Mouse (Mus musculus) limb, embryonic 14.5 days (tissue): Measurements from ENCODE around the gene Acap1. TPM values are rescaled to one million over a fixed set of nuclear protein-coding genes. Genes with fewer than 3 reads are reported as not detected.

Source experiments
- ATAC-seq: fragments of 200-750 bp; cut with Nextera tagmentation; 2 replicates; pipeline ENCODE4 v1.8.0; 2017; ENCODE audit warnings: low read depth, moderate number of reproducible peaks, moderate TSS enrichment; ENCODE audit not compliant: low FRiP score
- DNase-seq: peaks from one replicate; pipeline ENCODE4 v3.0.0-alpha.2; 2015; ENCODE audit warnings: low spot score
- H3K27ac ChIP-seq: fragments of 300-500 bp; sonication (generic); replicated peaks from 2 replicates; pipeline ENCODE4 v1.5.1; 2014; ENCODE audit warnings: low read depth, mild to moderate bottlenecking, low read length, moderate library complexity, mixed read lengths
- H3K27me3 ChIP-seq: fragments of 300-500 bp; sonication (generic); 2 replicates; pipeline ENCODE4 v1.6.1; 2014; ENCODE audit warnings: low read length, mixed read lengths; ENCODE audit not compliant: control insufficient read depth, insufficient read depth
- H3K36me3 ChIP-seq: fragments of 300-500 bp; sonication (generic); 2 replicates; pipeline ENCODE4 v1.6.1; 2014; ENCODE audit warnings: mild to moderate bottlenecking, low read length, moderate library complexity, mixed read lengths; ENCODE audit not compliant: control insufficient read depth, insufficient read depth
- H3K4me1 ChIP-seq: fragments of 300-500 bp; sonication (generic); 2 replicates; pipeline ENCODE4 v1.6.1; 2014; ENCODE audit warnings: antibody characterized with exemption, low read length, mixed read lengths; ENCODE audit not compliant: control insufficient read depth, insufficient read depth
- H3K4me2 ChIP-seq: fragments of 300-500 bp; sonication (generic); replicated peaks from 2 replicates; pipeline ENCODE4 v1.6.1; 2014; ENCODE audit warnings: low read depth, mild to moderate bottlenecking, low read length, moderate library complexity; ENCODE audit not compliant: severe bottlenecking
- H3K4me3 ChIP-seq: fragments of 300-500 bp; sonication (generic); replicated peaks from 2 replicates; pipeline ENCODE4 v1.5.1; 2014; ENCODE audit warnings: low read length
- H3K9ac ChIP-seq: fragments of 300-500 bp; sonication (generic); 2 replicates; pipeline ENCODE4 v1.6.1; 2014; ENCODE audit warnings: mild to moderate bottlenecking, low read depth, low read length, moderate library complexity; ENCODE audit not compliant: severe bottlenecking
- H3K9me3 ChIP-seq: fragments of 300-500 bp; sonication (generic); 2 replicates; pipeline ENCODE4 v1.6.1; 2016; ENCODE audit warnings: low read length; ENCODE audit not compliant: control insufficient read depth
- POLR2A ChIP-seq: fragments of 200-500 bp; IDR thresholded peaks from 2 replicates; pipeline ENCODE4 v1.8.0; 2012; ENCODE audit warnings: inconsistent platforms, mild to moderate bottlenecking, moderate library complexity, borderline replicate concordance; ENCODE audit not compliant: insufficient read depth, insufficient read length; ENCODE audit errors: extremely low read depth
- WGBS: fragments of 180-500 bp; shearing (Covaris S2); extraction: QIAGEN DNeasy Blood & Tissue Kit; methylation state at CpG from one replicate; pipeline ENCODE4 v1.1.7; 2014; 5-methylcytosine and 5-hydroxymethylcytosine counted together
- polyA plus RNA-seq, 2 experiments: library from polyadenylated mRNA; depleted of rRNA in 1 of 2; stranded (reverse) in 1 of 2; unstranded in 1 of 2; fragments of >200 nt; fragmentation: Nextera tagmentation in 1 of 2; extraction: Ambion mirVana in 1 of 2; gene quantifications; 2 replicates each; pipeline versions ENCODE4 v1.2.1 to v1.2.3; 2012 to 2014

The Acap1 gene
- polyA plus RNA-seq, 2 experiments, result 2.1 TPM

- Histone ChIP-seq H3K4me1 (peaks cover 26% of the 10 kb centered on the region), H3K4me3 (peak within 1 kb of the TSS; percentile 19)
These were observed 17.5 kb downstream of the Acap1 start, which contains the start of gene Tmem95 for GRCm38 (mm10) chr11:69877878-69878277. Gene Tmem95, minus strand, starts transcription at chr11:69878018.

GRCm38 (mm10) chr11:69876867-69877266 is 18.5 kb downstream of the Acap1 start:
- Histone ChIP-seq H3K9me3 (no peaks in the 10 kb centered on the region), H3K4me1 (peaks cover 26% of the 10 kb centered on the region), H3K27me3 (no peaks in the 10 kb centered on the region), H3K27ac (0 out of 2 replicates have a peak overlapping the region, but pooled peaks have one; percentile 38), H3K4me2 (peak overlapping the region; percentile 27; the same call in 1 of the 2 replicates), H3K9ac (peak overlapping the region; percentile 34), H3K36me3 (no peaks in the 10 kb centered on the region), H3K4me3 (peak overlapping the region; percentile 19)
- WGBS, result 1% methylated on average over 11 of the region's 12 CpGs
- no peak for ATAC-seq
- TF ChIP-seq POLR2A, result no peak
- DNase-seq, result peak; percentile 81

More at GRCm38 (mm10) chr11:69877878-69878277, 17.5 kb downstream of the Acap1 start, which contains the start of gene Tmem95:
- no peaks in the 10 kb centered on the region for H3K36me3 ChIP-seq
- peak within 1 kb of the TSS; percentile 27; the same call in 1 of the 2 replicates for H3K4me2 ChIP-seq
- no peaks in the 10 kb centered on the region for H3K9me3 ChIP-seq
- H3K9ac ChIP-seq, result peak within 1 kb of the TSS; percentile 34
- H3K27me3 ChIP-seq, result no peaks in the 10 kb centered on the region
- H3K27ac ChIP-seq, result no peak within 1 kb of the TSS
- ATAC-seq (no peak), DNase-seq (no peak)
- 90% methylated on average over 11 of the region's 11 CpGs for WGBS
- no peak for TF ChIP-seq POLR2A

GRCm38 (mm10) chr11:69876186-69876585 is 19.2 kb downstream of the Acap1 start:
- H3K4me1 ChIP-seq, result peaks cover 22% of the 10 kb centered on the region
- H3K27me3 ChIP-seq, result no peaks in the 10 kb centered on the region
- H3K4me3 ChIP-seq, result no peak overlapping the region
- peak overlapping the region; percentile 38 for H3K27ac ChIP-seq
- no peak overlapping the region for H3K9ac ChIP-seq
- H3K9me3 ChIP-seq, result no peaks in the 10 kb centered on the region
- 66% methylated on average over 7 of the region's 7 CpGs for WGBS
- no peaks in the 10 kb centered on the region for H3K36me3 ChIP-seq
- no peak overlapping the region for H3K4me2 ChIP-seq
- no peak for ATAC-seq
- no peak for TF ChIP-seq POLR2A
- peak; percentile 58 for DNase-seq

DNA sequence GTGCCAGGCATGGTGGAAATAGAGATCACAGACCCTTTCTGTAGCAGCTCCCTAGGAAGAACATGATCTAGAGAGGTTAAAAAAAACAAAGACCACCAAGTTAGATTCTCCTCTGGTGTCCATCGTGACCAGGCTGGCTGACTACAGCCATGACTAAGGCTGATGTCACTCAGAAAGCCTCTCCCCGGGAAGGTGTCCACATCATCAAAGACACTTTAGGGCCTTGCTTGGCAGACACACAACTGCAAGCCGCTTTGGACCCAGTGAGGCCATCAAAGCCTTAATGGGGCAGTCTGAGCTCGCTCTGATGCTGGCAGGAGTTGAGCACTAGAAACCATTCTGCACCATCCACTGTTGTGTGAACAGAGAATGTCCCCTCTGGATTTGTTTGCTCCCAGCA is 22.9 kb downstream of the Acap1 start:
- Histone ChIP-seq H3K4me2 (no peak overlapping the region), H3K9me3 (no peaks in the 10 kb centered on the region), H3K9ac (no peak overlapping the region), H3K4me1 (peaks cover 7% of the 10 kb centered on the region; the same call in 1 of the 2 replicates), H3K4me3 (no peak overlapping the region), H3K36me3 (no peaks in the 10 kb centered on the region), H3K27me3 (no peaks in the 10 kb centered on the region), H3K27ac (no peak overlapping the region)
- TF ChIP-seq POLR2A, result no peak
- no peak for ATAC-seq
- DNase-seq, result no peak
- 75% methylated on average over 4 of the region's 4 CpGs for WGBS

DNA sequence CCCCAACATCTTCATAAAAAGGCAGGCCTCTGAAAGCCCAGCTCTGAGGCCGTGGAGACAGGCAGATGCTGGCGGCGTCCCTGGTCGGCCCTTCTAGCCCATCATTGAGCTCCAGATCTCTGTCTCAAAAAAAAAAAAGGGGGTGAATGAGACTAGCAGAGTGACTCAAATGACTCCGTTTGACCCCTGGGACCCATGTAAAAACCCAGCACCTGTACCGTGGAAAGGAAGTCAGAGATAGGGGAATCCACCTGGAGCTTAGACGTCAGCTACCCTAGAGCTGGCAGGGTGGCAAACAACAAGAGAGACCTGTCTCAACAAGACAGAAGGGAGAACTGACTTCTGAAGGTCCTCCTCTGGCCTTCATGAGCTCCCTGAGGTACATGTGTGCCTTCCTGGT is 23.5 kb downstream of the Acap1 start:
- TF ChIP-seq POLR2A, result no peak
- Histone ChIP-seq H3K9me3 (no peaks in the 10 kb centered on the region), H3K4me1 (peaks cover 5% of the 10 kb centered on the region; the same call in 1 of the 2 replicates), H3K4me2 (no peak overlapping the region), H3K36me3 (no peaks in the 10 kb centered on the region), H3K9ac (no peak overlapping the region), H3K27me3 (no peaks in the 10 kb centered on the region), H3K4me3 (no peak overlapping the region), H3K27ac (no peak overlapping the region)
- ATAC-seq (no peak), DNase-seq (no peak)
- WGBS, result 79% methylated on average over 7 of the region's 7 CpGs
